ENCODE assay signal across 32 mouse cellular contexts in genomic region chr12:38397754-38398312, GRCm38 (mm10).
DNase-seq lines count a peak whose midpoint lies in the region; ATAC-seq lines count a peak whose summit lies in the region.
"Had no signal": no experiment of that assay in that cellular context is flagged by ENCODE, and none has a peak within 500 bp of the region (broad histone marks: within the 10 kb centered on the region; RNA-seq: fewer than 3 reads in every experiment).

No protein-coding gene starts in this region.

- no peaks in the 10 kb centered on the region for H3K36me3 ChIP-seq in hindbrain, embryonic 11.5 days (ENCODE audit: control insufficient read depth, insufficient read depth, low read length)
- H3K36me3 ChIP-seq in hindbrain, embryonic 13.5 days = no peaks in the 10 kb centered on the region
- no peaks in the 10 kb centered on the region for H3K36me3 ChIP-seq in neural tube, embryonic 14.5 days (ENCODE audit: control insufficient read depth, insufficient read depth, low read length)
- H3K36me3 ChIP-seq in midbrain, embryonic 15.5 days (replicated peaks) = no peaks in the 10 kb centered on the region
- H3K36me3 ChIP-seq: embryonic facial prominence, embryonic 15.5 days; G1E; heart, embryonic 12.5 days; hindbrain, embryonic 10.5 days; limb, embryonic 10.5 days; liver, embryonic 15.5 days; lung, embryonic 15.5 days; neural tube, embryonic 12.5 days had no signal

- H3K4me2 ChIP-seq in hindbrain, embryonic 11.5 days (replicated peaks; ENCODE audit: low read depth, low read length) = no peak overlapping the region
- H3K4me2 ChIP-seq in hindbrain, embryonic 13.5 days = no peak overlapping the region
- H3K4me2 ChIP-seq in neural tube, embryonic 14.5 days (ENCODE audit: low read depth, low read length) = no peak overlapping the region
- no peak overlapping the region for H3K4me2 ChIP-seq in midbrain, embryonic 15.5 days
- H3K4me2 ChIP-seq: embryonic facial prominence, embryonic 15.5 days; heart, embryonic 12.5 days; liver, embryonic 15.5 days; lung, embryonic 15.5 days; neural tube, embryonic 12.5 days had no signal

- 59% methylated on average over 14 of the region's 14 CpGs for WGBS in hindbrain, embryonic 11.5 days
- 53% methylated on average over 14 of the region's 14 CpGs for WGBS in hindbrain, embryonic 13.5 days
- WGBS in neural tube, embryonic 14.5 days = 53% methylated on average over 14 of the region's 14 CpGs
- WGBS in midbrain, embryonic 15.5 days = 46% methylated on average over 14 of the region's 14 CpGs

- no peak overlapping the region for H3K9ac ChIP-seq in hindbrain, embryonic 11.5 days (ENCODE audit: low read depth, low read length)
- H3K9ac ChIP-seq in hindbrain, embryonic 13.5 days = no peak overlapping the region
- H3K9ac ChIP-seq in neural tube, embryonic 14.5 days (replicated peaks; ENCODE audit: low read depth, low read length) = no peak overlapping the region
- no peak overlapping the region for H3K9ac ChIP-seq in midbrain, embryonic 15.5 days
- H3K9ac ChIP-seq: embryonic facial prominence, embryonic 15.5 days; heart, embryonic 12.5 days; liver, embryonic 15.5 days; lung, embryonic 15.5 days; neural tube, embryonic 12.5 days had no signal

- no peaks in the 10 kb centered on the region for H3K9me3 ChIP-seq in hindbrain, embryonic 11.5 days (ENCODE audit: control insufficient read depth, low read length)
- no peaks in the 10 kb centered on the region for H3K9me3 ChIP-seq in hindbrain, embryonic 13.5 days
- H3K9me3 ChIP-seq in neural tube, embryonic 14.5 days (ENCODE audit: control insufficient read depth, low read length) = no peaks in the 10 kb centered on the region
- H3K9me3 ChIP-seq in midbrain, embryonic 15.5 days = no peaks in the 10 kb centered on the region
- H3K9me3 ChIP-seq: embryonic facial prominence, embryonic 15.5 days; heart, embryonic 12.5 days; hindbrain, embryonic 10.5 days; limb, embryonic 10.5 days; liver, embryonic 15.5 days; lung, embryonic 15.5 days; neural tube, embryonic 12.5 days had no signal

- H3K4me3 ChIP-seq in hindbrain, embryonic 11.5 days (ENCODE audit: low read depth, low read length) = no peak overlapping the region
- H3K4me3 ChIP-seq in hindbrain, embryonic 13.5 days = no peak overlapping the region
- no peak overlapping the region for H3K4me3 ChIP-seq in neural tube, embryonic 14.5 days (ENCODE audit: low read depth, low read length)
- no peak overlapping the region for H3K4me3 ChIP-seq in midbrain, embryonic 15.5 days
- H3K4me3 ChIP-seq: embryonic facial prominence, embryonic 15.5 days; heart, embryonic 12.5 days; hindbrain, embryonic 10.5 days; layer of hippocampus, adult 2 months; limb, embryonic 10.5 days; liver, embryonic 15.5 days; lung, embryonic 15.5 days; megakaryocyte, embryonic 14.5 days; neural tube, embryonic 12.5 days had no signal

- 0 out of 2 replicates have a peak, but pooled peaks have one; percentile 17 for ATAC-seq in hindbrain, embryonic 11.5 days (ENCODE audit: low FRiP score)
- ATAC-seq in hindbrain, embryonic 13.5 days (ENCODE audit: low FRiP score) = no peak
- ATAC-seq in neural tube, embryonic 14.5 days (ENCODE audit: low read depth) = 0 out of 2 replicates have a peak, but pooled peaks have one; percentile 31
- 0 out of 2 replicates have a peak, but pooled peaks have one; percentile 65 for ATAC-seq in midbrain, embryonic 15.5 days (replicated peaks)
- ATAC-seq: inflammation-experienced regulatory T-cells, adult 6 months; Patski had no signal

- no peak overlapping the region for H3K27ac ChIP-seq in hindbrain, embryonic 11.5 days (ENCODE audit: low read depth, low read length)
- no peak overlapping the region for H3K27ac ChIP-seq in hindbrain, embryonic 13.5 days
- no peak overlapping the region for H3K27ac ChIP-seq in neural tube, embryonic 14.5 days (ENCODE audit: low read depth, low read length)
- H3K27ac ChIP-seq in midbrain, embryonic 15.5 days = no peak overlapping the region
- H3K27ac ChIP-seq: embryonic facial prominence, embryonic 15.5 days; hindbrain, embryonic 10.5 days; layer of hippocampus, adult 2 months; limb, embryonic 10.5 days; liver, embryonic 15.5 days; lung, embryonic 15.5 days; neural tube, embryonic 12.5 days; stomach, postnatal 0 days had no signal

- H3K4me1 ChIP-seq in hindbrain, embryonic 11.5 days (replicated peaks; ENCODE audit: control insufficient read depth, insufficient read depth, low read length) = no peaks in the 10 kb centered on the region
- H3K4me1 ChIP-seq in hindbrain, embryonic 13.5 days (replicated peaks) = peaks cover 9% of the 10 kb centered on the region; the same call in 1 of the 2 replicates
- H3K4me1 ChIP-seq in neural tube, embryonic 14.5 days (ENCODE audit: control insufficient read depth, insufficient read depth, low read length) = no peaks in the 10 kb centered on the region
- no peaks in the 10 kb centered on the region for H3K4me1 ChIP-seq in midbrain, embryonic 15.5 days
- H3K4me1 ChIP-seq: embryonic facial prominence, embryonic 15.5 days; heart, embryonic 12.5 days; hindbrain, embryonic 10.5 days; limb, embryonic 10.5 days; liver, embryonic 15.5 days; lung, embryonic 15.5 days; megakaryocyte, embryonic 14.5 days; neural tube, embryonic 12.5 days had no signal

- H3K27me3 ChIP-seq in hindbrain, embryonic 11.5 days (ENCODE audit: control insufficient read depth, insufficient read depth, low read length) = no peaks in the 10 kb centered on the region
- H3K27me3 ChIP-seq in hindbrain, embryonic 13.5 days = no peaks in the 10 kb centered on the region
- no peaks in the 10 kb centered on the region for H3K27me3 ChIP-seq in neural tube, embryonic 14.5 days (ENCODE audit: control insufficient read depth, insufficient read depth, low read length)
- no peaks in the 10 kb centered on the region for H3K27me3 ChIP-seq in midbrain, embryonic 15.5 days (replicated peaks)
- H3K27me3 ChIP-seq: CH12.LX; embryonic facial prominence, embryonic 15.5 days; heart, embryonic 12.5 days; liver, embryonic 15.5 days; lung, embryonic 15.5 days; megakaryocyte, embryonic 14.5 days; neural tube, embryonic 12.5 days; Patski had no signal

- DNase-seq in hindbrain, embryonic 11.5 days (ENCODE audit: low spot score) = no peak
- no peak for DNase-seq in neural tube, embryonic 10.5 days (ENCODE audit: extremely low spot score, low spot score)
- no peak for DNase-seq in thymus, postnatal 25 days
- DNase-seq in testis, postnatal 14 days (ENCODE audit: low spot score) = no peak
- DNase-seq: adrenal gland, adult 2 months; B cell, adult 2 months; cerebellum, adult 2 months; cerebellum, postnatal 36 days; gastrocnemius, postnatal 14 days; heart, adult 18-20 months; heart, postnatal 10 days; kidney, adult 2 months; kidney, postnatal 10 days; liver; lung, postnatal 36 days had no signal
